Mouse (Mus musculus): ENCODE measurements around the gene Tomm7.

Gene Tomm7

DNA sequence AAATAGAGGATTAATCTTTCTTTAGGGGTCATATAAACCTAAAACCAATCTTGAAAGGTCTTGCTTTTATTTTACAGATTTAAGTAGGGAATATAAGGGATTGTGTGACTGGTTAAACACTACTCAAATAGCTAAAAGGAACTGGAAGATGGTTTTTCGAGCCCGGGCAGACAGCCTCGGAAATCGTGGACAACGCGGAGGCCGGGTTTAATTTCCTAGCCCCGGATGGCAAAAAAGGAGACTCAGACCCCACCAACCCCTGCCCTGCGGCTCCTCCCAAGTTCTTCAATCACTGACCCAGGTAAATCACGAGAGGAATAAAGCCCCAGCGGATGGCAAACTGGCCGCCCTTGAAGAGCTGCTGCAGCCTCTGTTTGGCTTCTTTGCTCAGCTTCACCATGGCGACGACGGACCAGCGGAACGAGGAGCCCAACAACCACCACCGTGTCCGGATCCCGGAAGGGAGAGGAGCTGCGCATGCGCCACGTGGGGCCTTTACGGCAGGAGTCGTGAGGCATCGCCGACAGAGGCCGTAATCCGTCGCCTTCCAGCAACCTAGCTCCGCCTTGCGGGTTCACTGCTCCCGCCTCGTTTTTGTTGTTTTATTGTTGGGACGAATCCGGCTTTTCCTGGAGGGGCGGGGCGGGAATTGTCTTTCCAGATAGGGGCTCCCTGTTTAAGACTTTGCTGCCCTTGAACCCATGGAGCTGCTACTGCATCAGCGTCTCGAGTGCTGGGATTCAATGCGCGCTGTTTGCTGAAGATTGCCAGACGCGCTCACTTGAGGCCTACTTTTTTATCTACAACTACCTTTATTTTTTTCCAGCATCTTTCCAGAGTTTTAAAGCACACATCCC, at the start of gene Tomm7:
Gene Tomm7, minus strand, starts transcription at position 488 of the 857 bp plus-strand sequence.
- peak; percentile 30; the same call in 1 of the 2 replicates for TF ChIP-seq GATA4 (IDR thresholded peaks at IDR 0.05; ENCODE audit: insufficient replicate concordance, low read length)

- no peak for TF ChIP-seq GATA4 (IDR thresholded peaks at IDR 0.05; ENCODE audit: insufficient replicate concordance, low read length)
Observed at GRCm38 (mm10) chr5:23893156-23893863, 49.3 kb upstream of the Tomm7 start.

DNA sequence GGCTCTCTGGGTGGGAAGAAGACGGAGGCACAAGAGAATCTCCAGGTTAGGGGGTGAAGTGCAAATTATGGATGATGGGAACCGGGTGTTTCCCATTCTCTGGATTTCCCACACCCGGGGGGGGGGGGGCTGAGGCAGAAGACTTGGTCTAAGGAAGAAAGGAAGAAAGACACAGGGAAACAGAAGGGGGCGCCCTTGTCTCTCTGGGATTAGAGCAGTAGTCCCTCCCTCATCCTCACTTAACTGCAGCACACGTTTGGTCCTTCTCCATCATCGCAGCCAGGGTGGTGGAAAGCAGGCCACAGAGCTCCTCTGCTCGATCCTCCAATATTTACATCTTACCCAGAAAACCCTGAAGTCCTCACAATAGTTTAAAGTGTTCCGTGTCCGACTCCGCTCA, 46.8 kb upstream of the Tomm7 start:
- TF ChIP-seq GATA4 (IDR thresholded peaks at IDR 0.05; ENCODE audit: insufficient replicate concordance, low read length) = no peak

DNA sequence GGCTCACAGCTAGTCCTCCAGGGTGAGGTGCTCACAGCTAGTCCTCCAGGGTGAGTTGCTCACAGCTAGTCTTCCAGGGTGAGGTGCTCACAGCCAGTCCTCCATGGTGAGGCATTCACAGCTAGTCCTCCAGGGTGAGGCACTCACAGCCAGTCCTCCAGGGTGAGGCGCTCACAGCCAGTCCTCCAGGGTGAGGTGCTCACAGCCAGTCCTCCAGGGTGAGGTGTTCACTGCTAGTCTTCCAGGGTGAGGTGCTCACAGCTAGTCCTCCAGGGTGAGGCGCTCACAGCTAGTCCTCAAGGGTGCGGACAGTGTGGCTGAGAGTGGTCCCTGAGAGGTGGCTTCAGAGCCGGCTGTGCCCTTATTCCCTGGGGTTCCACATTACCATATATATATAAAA, 45.5 kb upstream of the Tomm7 start:
- no peak for TF ChIP-seq GATA4 (IDR thresholded peaks at IDR 0.05; ENCODE audit: insufficient replicate concordance, low read length)

GRCm38 (mm10) chr5:23887111-23887510, 43.1 kb upstream of the Tomm7 start:
- TF ChIP-seq GATA4 (IDR thresholded peaks at IDR 0.05; ENCODE audit: insufficient replicate concordance, low read length) = no peak

DNA sequence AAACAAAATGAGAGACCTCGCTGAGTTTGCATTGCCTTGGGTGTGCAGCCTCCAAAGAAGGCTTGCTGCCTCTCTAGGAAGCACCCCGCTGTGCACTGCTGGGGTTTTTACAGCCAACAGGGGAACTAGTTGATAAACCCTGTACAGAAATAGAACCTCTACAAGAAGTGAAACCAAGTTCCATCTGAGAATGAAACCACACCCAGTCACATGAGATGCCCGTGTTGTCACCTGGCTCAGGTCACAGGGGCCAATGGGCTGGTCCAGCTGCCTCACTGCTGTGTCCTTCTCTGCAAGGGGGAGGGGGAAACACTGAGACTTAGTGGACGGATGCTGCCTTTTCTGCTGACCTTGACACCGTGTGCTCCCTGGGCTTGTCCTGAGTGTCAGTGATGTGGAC, 30.5 kb upstream of the Tomm7 start:
- no peak for TF ChIP-seq GATA4 (IDR thresholded peaks at IDR 0.05; ENCODE audit: insufficient replicate concordance, low read length)

GRCm38 (mm10) chr5:23872586-23872985, 28.6 kb upstream of the Tomm7 start:
- no peak for TF ChIP-seq GATA4 (IDR thresholded peaks at IDR 0.05; ENCODE audit: insufficient replicate concordance, low read length)

- TF ChIP-seq GATA4 (IDR thresholded peaks at IDR 0.05; ENCODE audit: insufficient replicate concordance, low read length) = no peak
Observed at GRCm38 (mm10) chr5:23865941-23866340, 22.0 kb upstream of the Tomm7 start.

GRCm38 (mm10) chr5:23864054-23864965, 20.3 kb upstream of the Tomm7 start:
- TF ChIP-seq GATA4 (IDR thresholded peaks at IDR 0.05; ENCODE audit: insufficient replicate concordance, low read length) = no peak

GRCm38 (mm10) chr5:23863166-23864053, 19.4 kb upstream of the Tomm7 start:
- no peak for TF ChIP-seq GATA4 (IDR thresholded peaks at IDR 0.05; ENCODE audit: insufficient replicate concordance, low read length)

- no peak for TF ChIP-seq GATA4 (IDR thresholded peaks at IDR 0.05; ENCODE audit: insufficient replicate concordance, low read length)
Observed at GRCm38 (mm10) chr5:23862291-23862690, 18.3 kb upstream of the Tomm7 start.

DNA sequence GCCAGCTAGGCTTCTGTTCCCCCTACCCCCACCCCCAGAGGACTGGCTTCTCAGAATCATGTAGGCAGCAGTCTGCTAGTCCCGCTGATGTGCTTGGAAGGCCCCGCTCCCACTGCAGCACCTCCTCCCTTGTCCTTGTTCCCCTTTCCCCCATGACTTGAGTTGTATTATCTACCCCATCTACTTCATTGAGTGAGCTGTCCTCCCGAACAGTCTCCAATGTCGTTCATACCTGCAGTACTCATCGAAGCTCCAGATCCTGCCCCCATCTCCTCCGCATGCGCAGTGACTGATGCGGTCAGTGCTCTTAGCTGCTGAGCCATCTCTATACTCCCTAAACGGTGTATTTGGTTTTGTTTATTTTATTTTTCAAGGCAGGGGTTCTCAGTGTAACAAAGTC, 17.8 kb upstream of the Tomm7 start:
- no peak for TF ChIP-seq GATA4 (IDR thresholded peaks at IDR 0.05; ENCODE audit: insufficient replicate concordance, low read length)

DNA sequence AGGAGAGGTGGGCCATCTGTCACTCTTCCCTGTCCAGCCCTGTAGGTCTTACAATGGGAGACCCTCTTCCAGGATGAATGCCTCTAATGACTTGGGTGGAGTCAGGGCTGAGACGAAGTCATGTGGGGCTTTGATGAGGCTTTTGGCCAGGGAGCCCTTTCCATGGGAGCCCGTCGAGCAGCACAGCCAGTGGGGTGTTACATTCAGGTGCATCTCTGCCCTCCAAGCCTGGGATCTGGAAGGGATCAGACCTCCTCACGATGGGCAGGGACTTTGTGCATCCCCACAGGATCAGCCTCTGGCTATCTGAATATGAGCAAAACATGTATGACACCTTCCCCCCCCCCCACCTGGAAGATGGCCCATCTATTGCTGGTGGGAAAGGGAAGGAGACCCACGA, 15.9 kb upstream of the Tomm7 start:
- no peak for TF ChIP-seq GATA4 (IDR thresholded peaks at IDR 0.05; ENCODE audit: insufficient replicate concordance, low read length)

- TF ChIP-seq GATA4 (IDR thresholded peaks at IDR 0.05; ENCODE audit: insufficient replicate concordance, low read length) = no peak
Observed at GRCm38 (mm10) chr5:23859087-23859718, 15.2 kb upstream of the Tomm7 start.

Measured in liver, adult (tissue).